Mouse (Mus musculus) liver, embryonic 16.5 days (tissue): ENCODE data around the gene Adamts4. TPM values are rescaled to one million over a fixed set of nuclear protein-coding genes. Genes with fewer than 3 reads are reported as not detected.
A peak's percentile ranks its signal among the peaks of the same experiment; 100 is the strongest.

Source experiments
- ATAC-seq: fragments of 200-750 bp; cut with Nextera tagmentation; 2 replicates; pipeline ENCODE4 v1.8.0; 2017; ENCODE audit warnings: low read depth, mild to moderate bottlenecking, moderate number of reproducible peaks, moderate library complexity
- H3K27ac ChIP-seq: fragments of 300-500 bp; sonication (generic); 2 replicates; pipeline ENCODE4 v1.5.1; 2014; ENCODE audit warnings: mild to moderate bottlenecking, low read length
- H3K27me3 ChIP-seq: fragments of 300-500 bp; sonication (generic); 2 replicates; pipeline ENCODE4 v1.6.1; 2014; ENCODE audit warnings: low read depth, low read length, mixed read lengths; ENCODE audit not compliant: control insufficient read depth, insufficient read depth
- H3K36me3 ChIP-seq: fragments of 300-500 bp; sonication (generic); 2 replicates; pipeline ENCODE4 v1.6.1; 2014; ENCODE audit warnings: mild to moderate bottlenecking; ENCODE audit not compliant: control insufficient read depth, insufficient read depth
- H3K4me1 ChIP-seq: fragments of 300-500 bp; sonication (generic); 2 replicates; pipeline ENCODE4 v1.6.1; 2014; ENCODE audit warnings: low read depth, low read length, mixed read lengths; ENCODE audit not compliant: control insufficient read depth
- H3K4me2 ChIP-seq: fragments of 300-500 bp; sonication (generic); 2 replicates; pipeline ENCODE4 v1.6.1; 2014; ENCODE audit warnings: low read depth, low read length, mixed read lengths
- H3K4me3 ChIP-seq: fragments of 300-500 bp; sonication (generic); 2 replicates; pipeline ENCODE4 v1.5.1; 2014; ENCODE audit warnings: low read depth, mild to moderate bottlenecking, low read length
- H3K9ac ChIP-seq: fragments of 300-500 bp; sonication (generic); 2 replicates; pipeline ENCODE4 v1.6.1; 2014; ENCODE audit warnings: low read depth, low read length
- H3K9me3 ChIP-seq: fragments of 300-500 bp; sonication (generic); replicated peaks from 2 replicates; pipeline ENCODE4 v1.6.1; 2016; ENCODE audit warnings: low read length; ENCODE audit not compliant: control insufficient read depth
- WGBS: fragments of 180-500 bp; shearing (Covaris S2); extraction: QIAGEN DNeasy Blood & Tissue Kit; methylation state at CpG from one replicate; pipeline ENCODE4 v1.1.7; 2014; ENCODE audit not compliant: insufficient replicate concordance; 5-methylcytosine and 5-hydroxymethylcytosine counted together
- polyA plus RNA-seq: library from polyadenylated mRNA; unstranded; fragments of >200 nt; fragmentation: Nextera tagmentation; extraction: Ambion mirVana; gene quantifications from 2 replicates; pipeline ENCODE4 v1.2.1, GENCODE M21; 2015

Adamts4 gene
- polyA plus RNA-seq, 1 experiment from 2014 or later: 0.64 TPM

DNA sequence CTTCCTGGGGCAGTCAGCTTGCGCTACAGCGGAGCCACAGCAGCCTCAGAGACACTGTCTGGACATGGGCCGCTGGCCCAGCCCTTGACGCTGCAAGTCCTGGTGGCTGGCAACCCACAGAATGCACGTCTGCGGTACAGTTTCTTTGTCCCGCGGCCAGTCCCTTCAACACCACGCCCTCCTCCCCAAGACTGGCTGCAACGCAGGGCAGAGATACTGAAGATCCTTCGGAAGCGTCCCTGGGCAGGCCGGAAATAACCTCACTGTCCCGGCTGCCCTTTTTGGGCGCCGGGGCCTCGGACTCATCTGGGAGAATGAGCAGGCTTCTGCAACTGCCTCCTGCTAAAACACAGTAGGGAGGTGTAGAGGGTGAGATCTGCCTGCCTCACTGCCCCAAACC lies 8.7 kb downstream of the Adamts4 start:
- H3K4me2 ChIP-seq: no peak overlapping the region
- peaks cover 4% of the 10 kb centered on the region; the same call in 1 of the 2 replicates for H3K4me1 ChIP-seq
- ATAC-seq: no peak
- peaks cover 16% of the 10 kb centered on the region for H3K27me3 ChIP-seq
- H3K9ac ChIP-seq: no peak overlapping the region
- H3K36me3 ChIP-seq: no peaks in the 10 kb centered on the region
- no peaks in the 10 kb centered on the region for H3K9me3 ChIP-seq
- H3K4me3 ChIP-seq: no peak overlapping the region
- H3K27ac ChIP-seq: no peak overlapping the region
- WGBS: 63% methylated on average over 17 of the region's 17 CpGs

DNA sequence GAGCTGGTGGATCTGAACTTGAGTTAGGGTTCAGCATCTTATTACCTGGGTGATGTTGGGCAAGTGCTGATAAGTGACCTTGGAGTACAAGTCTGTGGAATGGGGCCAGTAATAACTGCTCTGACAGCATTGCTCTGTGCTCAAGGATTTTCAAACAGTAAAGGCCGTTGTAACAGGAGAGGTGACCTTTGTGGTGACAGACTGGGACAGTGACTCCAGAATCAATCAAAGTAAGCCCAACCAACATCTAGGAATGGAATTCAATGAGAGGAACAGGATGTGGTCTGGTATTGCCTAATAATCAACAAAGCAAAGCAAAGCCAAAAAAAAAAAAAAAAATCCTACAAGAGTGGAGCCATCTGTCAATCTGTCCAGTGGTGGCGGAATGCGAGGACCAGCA lies 10.1 kb downstream of the Adamts4 start:
- Histone ChIP-seq H3K27me3 (peaks cover 16% of the 10 kb centered on the region), H3K4me3 (no peak overlapping the region), H3K9ac (no peak overlapping the region), H3K36me3 (no peaks in the 10 kb centered on the region), H3K27ac (no peak overlapping the region), H3K4me2 (no peak overlapping the region), H3K9me3 (no peaks in the 10 kb centered on the region), H3K4me1 (peaks cover 4% of the 10 kb centered on the region; the same call in 1 of the 2 replicates)
- 22% methylated on average over 3 of the region's 3 CpGs for WGBS
- ATAC-seq: no peak

DNA sequence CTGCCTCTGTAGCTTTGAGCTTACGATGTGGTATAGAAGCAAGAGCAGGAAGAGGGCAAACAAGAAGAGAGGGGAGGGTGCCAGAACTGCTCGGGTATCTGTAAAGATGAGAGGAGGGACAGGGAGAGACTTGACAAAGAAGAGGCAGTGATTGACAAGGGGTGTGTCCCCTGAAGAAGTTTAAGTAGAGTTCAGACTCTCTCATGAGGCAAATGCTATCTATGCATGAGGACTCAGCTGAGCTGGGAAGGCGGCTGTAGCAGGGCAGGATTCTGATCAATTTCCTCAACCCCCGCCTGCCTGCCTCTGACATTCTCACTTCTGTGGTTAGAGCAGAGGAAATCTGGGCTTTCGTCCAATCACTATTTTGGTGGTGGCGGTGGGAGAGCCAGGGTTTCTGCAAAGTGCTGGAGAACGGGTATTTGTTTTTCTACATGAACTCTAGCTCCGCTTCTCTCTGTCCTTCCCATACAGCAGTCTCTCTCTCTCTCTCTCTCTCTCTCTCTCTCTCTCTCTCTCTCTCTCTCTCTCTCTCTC lies 12.4 kb downstream of the Adamts4 start:
- Histone ChIP-seq H3K9ac (no peak overlapping the region), H3K9me3 (no peaks in the 10 kb centered on the region), H3K27ac (peak overlapping the region; percentile 28; the same call in 1 of the 2 replicates), H3K4me2 (peak overlapping the region; percentile 10), H3K36me3 (no peaks in the 10 kb centered on the region), H3K4me1 (peaks cover 7% of the 10 kb centered on the region), H3K27me3 (peaks cover 16% of the 10 kb centered on the region), H3K4me3 (no peak overlapping the region)
- WGBS: 2% methylated on average over 8 of the region's 8 CpGs
- ATAC-seq: peak; percentile 26

DNA sequence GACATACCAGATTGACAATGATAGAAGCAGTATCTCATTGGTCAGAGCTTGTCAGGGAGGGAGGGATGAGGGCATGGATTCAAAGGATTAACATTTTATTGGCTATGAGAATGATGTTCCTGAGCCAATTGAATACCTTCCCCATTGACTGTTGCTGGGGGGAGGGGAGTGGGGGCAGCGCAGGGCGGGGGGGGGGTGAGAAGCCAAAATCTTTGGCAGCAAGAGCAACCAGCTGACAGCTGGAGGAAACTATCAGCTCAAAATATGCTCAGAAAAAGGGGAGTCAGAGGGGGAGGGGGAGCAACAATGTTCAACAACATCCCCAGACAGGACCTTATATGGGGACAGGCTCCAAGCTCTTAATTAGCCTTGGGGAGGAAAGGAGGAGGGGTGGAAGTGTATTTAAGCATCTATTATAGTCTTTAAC lies 13.0 kb downstream of the Adamts4 start:
- WGBS: 0% methylated on average over 2 of the region's 2 CpGs
- Histone ChIP-seq H3K4me3 (no peak overlapping the region), H3K4me1 (peaks cover 7% of the 10 kb centered on the region), H3K4me2 (peak overlapping the region; percentile 10; the same call in 1 of the 2 replicates), H3K36me3 (no peaks in the 10 kb centered on the region), H3K9ac (no peak overlapping the region), H3K9me3 (no peaks in the 10 kb centered on the region), H3K27ac (no peak overlapping the region), H3K27me3 (peaks cover 16% of the 10 kb centered on the region)
- ATAC-seq: peak; percentile 48

DNA sequence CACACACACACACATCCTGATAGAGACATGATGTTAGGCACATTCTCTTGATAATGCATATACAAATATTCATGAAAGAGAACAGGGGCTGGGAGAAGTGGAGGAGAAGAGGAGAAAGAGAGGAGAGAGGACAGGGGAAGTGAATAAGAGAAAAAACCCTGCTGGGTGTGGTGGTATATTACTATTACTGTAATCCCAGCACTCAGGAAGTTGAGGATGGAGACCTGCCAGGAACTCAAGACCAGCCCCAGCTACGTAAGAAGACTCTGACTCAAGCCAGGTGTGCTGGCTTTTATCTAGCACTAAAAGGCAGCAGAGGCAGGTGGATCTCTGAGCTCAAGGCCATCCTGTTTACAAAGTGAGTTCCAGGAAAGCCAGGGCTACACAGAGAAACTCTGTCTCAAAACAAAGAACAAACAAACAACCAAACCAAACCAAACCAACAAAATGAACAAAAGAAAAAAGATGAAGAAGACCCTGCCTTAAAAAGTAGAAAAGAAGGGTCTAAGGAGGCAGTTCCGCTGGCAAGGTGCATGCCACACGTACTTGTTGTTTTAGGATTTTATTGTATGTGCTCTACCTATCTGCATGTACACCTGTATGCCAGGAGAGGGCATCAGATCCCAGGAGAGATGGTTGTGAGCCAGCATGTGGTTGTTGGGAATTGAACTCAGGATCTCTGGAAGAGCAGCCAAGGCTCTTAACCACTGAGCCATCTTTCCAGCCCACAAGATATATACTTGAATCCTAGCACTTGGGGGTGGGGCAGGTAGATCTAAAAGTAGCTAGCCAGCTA lies 13.6 kb downstream of the Adamts4 start:
- Histone ChIP-seq H3K27ac (no peak overlapping the region), H3K4me1 (peaks cover 10% of the 10 kb centered on the region), H3K27me3 (peaks cover 13% of the 10 kb centered on the region), H3K9ac (no peak overlapping the region), H3K4me2 (no peak overlapping the region), H3K4me3 (no peak overlapping the region), H3K9me3 (no peaks in the 10 kb centered on the region), H3K36me3 (no peaks in the 10 kb centered on the region)
- ATAC-seq: no peak
- WGBS: 57% methylated on average over 3 of the region's 3 CpGs

DNA sequence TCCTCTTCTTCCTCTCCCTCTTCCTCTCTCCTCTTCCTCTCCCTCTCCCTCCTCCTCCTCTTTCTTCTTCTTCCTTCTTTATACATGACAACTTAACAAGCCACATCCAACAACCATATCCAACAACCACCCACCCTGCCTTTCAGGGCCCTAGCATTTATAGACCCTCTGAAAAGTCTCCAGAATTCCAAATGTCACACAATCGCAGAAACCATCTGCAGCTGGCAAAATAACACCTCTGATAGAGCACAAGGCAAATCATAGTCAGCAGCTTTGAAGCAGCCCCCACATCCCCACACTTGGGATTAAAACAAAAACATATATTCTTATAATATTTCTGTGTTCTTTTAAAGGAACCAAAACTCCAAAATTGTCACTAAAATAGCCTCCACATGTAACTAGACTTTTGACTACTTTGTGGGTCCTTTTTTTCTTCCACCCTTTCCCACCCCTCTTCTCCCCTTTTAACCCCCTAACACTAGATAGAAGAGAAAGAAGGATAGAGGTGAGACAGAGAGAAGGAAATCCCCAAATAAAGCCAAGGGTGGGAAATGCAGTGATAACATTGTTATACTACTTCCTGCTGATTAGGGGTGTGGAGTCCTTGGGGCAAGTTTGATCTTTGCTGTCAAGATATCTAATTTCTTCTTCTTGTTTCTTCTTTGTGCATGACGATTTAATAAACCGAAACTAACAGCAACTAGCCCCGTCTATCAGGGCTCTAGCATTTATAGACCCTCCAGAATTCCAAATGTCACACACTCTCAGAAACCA lies 15.9 kb downstream of the Adamts4 start:
- Histone ChIP-seq H3K9me3 (no peaks in the 10 kb centered on the region), H3K4me2 (no peak overlapping the region), H3K36me3 (no peaks in the 10 kb centered on the region), H3K4me3 (no peak overlapping the region), H3K9ac (no peak overlapping the region), H3K27ac (no peak overlapping the region), H3K27me3 (peaks cover 13% of the 10 kb centered on the region), H3K4me1 (peaks cover 20% of the 10 kb centered on the region)
- WGBS: 27% methylated on average over 4 of the region's 4 CpGs
- ATAC-seq: no peak

DNA sequence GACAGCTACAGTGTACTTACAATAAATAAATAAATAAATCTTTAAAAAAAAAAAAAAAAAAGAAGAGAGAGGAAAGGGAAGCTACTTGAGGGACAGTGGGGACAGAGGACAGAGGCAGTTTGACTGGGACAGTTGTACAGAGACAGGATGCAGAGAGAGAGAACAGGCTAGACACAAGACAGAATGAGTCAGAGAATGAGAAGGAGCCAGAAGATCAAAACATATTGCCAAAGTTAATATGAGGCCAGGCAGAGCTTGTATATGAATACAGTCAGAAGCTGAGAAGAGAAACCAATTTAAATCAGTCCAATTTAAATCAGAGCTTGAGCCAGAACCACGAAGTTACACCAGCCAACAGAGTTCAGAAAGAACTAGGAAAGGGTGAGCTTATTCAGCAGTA lies 18.1 kb downstream of the Adamts4 start:
- no peak for ATAC-seq
- H3K4me1 ChIP-seq: peaks cover 29% of the 10 kb centered on the region

DNA sequence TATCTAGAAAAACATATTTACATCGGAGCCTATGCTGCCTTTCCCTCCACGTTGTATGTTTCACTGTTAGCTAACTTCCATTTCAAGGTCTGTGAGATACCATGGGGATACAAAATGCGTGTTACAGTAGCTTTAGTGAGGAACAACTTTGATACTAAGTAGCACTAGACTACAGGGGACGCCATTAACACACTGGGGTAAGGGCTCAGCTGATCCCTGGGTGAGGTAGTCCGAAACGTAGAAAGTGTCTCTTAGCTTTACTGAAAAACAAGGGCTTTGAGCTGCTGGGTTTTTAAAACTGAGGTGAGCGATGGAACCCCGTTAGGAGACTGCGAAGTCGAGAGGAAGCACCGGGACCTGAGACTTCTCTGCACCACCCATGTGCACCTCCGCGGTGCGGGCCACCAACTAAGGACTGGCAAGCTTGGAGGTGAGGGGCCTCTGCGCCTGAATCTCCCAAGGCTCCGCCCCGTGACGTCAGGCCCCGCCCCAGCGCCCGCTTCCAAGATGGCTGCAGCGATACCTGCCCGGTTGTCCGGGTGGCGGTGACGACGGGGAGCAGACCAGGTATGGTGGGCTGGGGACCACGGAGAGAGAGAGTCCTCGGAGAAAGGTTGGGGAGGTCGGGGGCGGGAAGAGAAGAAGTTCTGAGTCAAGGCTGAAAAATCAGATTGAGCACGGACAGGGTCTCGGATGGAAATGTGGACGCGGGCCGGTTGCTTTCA lies 19.8 kb downstream of the Adamts4 start, which contains the start of gene B4galt3:
B4galt3 (plus strand) TSS at position 481 of the 725 bp plus-strand sequence.
- 4% methylated on average over 36 of the region's 36 CpGs for WGBS

More for the DNA sequence above, 18.1 kb downstream of the Adamts4 start:
- peaks cover 7% of the 10 kb centered on the region for H3K36me3 ChIP-seq
- H3K27ac ChIP-seq: no peak overlapping the region
- WGBS: 40% methylated on average over 1 of the region's 1 CpGs
- no peak overlapping the region for H3K4me2 ChIP-seq
- no peak overlapping the region for H3K9ac ChIP-seq
- H3K27me3 ChIP-seq: no peaks in the 10 kb centered on the region; the same call in 1 of the 2 replicates
- H3K9me3 ChIP-seq: no peaks in the 10 kb centered on the region
- H3K4me3 ChIP-seq: no peak overlapping the region

More for the DNA sequence above, 19.8 kb downstream of the Adamts4 start, which contains the start of gene B4galt3:
- Histone ChIP-seq H3K9me3 (no peaks in the 10 kb centered on the region), H3K27ac (peak within 1 kb of the TSS; percentile 84), H3K36me3 (peaks cover 24% of the 10 kb centered on the region), H3K4me3 (peak within 1 kb of the TSS; percentile 83), H3K27me3 (no peaks in the 10 kb centered on the region), H3K9ac (peak within 1 kb of the TSS; percentile 72), H3K4me1 (peaks cover 33% of the 10 kb centered on the region), H3K4me2 (peak within 1 kb of the TSS; percentile 77)
- ATAC-seq: peak; percentile 95
